Mouse (Mus musculus) thymus, adult 2 months (tissue): ENCODE results near the gene Galnt11. TPM values are rescaled to one million over a fixed set of nuclear protein-coding genes. Genes with fewer than 3 reads are reported as not detected.
"Not testable (repeated sequence)": the region's sequence is repeated elsewhere in the genome, so short reads cannot be mapped to it uniquely, and the experiment has no call there.

ENCODE experiments used
- DNase-seq: peaks from one replicate; pipeline ENCODE4 v3.0.0; 2021
- H3K27ac ChIP-seq: fragments of 200-500 bp; 2 replicates; pipeline ENCODE4 v1.5.1; 2012; ENCODE audit warnings: low read length, control low read depth; ENCODE audit not compliant: control insufficient read depth, insufficient read depth
- H3K27me3 ChIP-seq: fragments of 200-500 bp; 2 replicates; pipeline ENCODE4 v1.6.1; 2012; ENCODE audit warnings: mild to moderate bottlenecking, low read length, moderate library complexity, mixed read lengths; ENCODE audit not compliant: control insufficient read depth, insufficient read depth
- H3K36me3 ChIP-seq: fragments of 200-500 bp; 2 replicates; pipeline ENCODE4 v1.6.1; 2012; ENCODE audit warnings: mild to moderate bottlenecking, low read length, moderate library complexity; ENCODE audit not compliant: control insufficient read depth, insufficient read depth
- H3K4me1 ChIP-seq: fragments of 200-500 bp; replicated peaks from 2 replicates; pipeline ENCODE4 v1.6.1; 2012; ENCODE audit warnings: low read length; ENCODE audit not compliant: control insufficient read depth, insufficient read depth
- H3K4me3 ChIP-seq: fragments of 200-500 bp; 2 replicates; pipeline ENCODE4 v1.5.1; 2012; ENCODE audit warnings: mild to moderate bottlenecking, low read length, control low read depth, moderate library complexity; ENCODE audit not compliant: control insufficient read depth, insufficient read depth
- CTCF ChIP-seq: fragments of 200-500 bp; IDR thresholded peaks from 2 replicates; pipeline ENCODE4 v1.5.1; 2012; ENCODE audit warnings: mild to moderate bottlenecking, control low read depth, low read length, moderate library complexity, borderline replicate concordance; ENCODE audit not compliant: control insufficient read depth, poor library complexity, insufficient read depth; ENCODE audit errors: extremely low read depth
- POLR2A ChIP-seq: fragments of 200-500 bp; IDR thresholded peaks from 2 replicates; pipeline ENCODE4 v1.6.1; 2012; ENCODE audit warnings: mild to moderate bottlenecking, low read length, control low read depth, moderate library complexity; ENCODE audit not compliant: control insufficient read depth, poor library complexity, insufficient read depth; ENCODE audit errors: extremely low read depth
- WGBS: fragments of 180-500 bp; shearing (Covaris S2); methylation state at CpG from one replicate; pipeline ENCODE4 v1.1.7; 2018; 5-methylcytosine and 5-hydroxymethylcytosine counted together
- polyA plus RNA-seq: library from polyadenylated mRNA; depleted of rRNA; stranded (reverse); fragments of >200 nt; gene quantifications from 2 replicates; pipeline ENCODE4 v1.2.3, GENCODE M21; 2012; rRNA removed

Galnt11 gene
- polyA plus RNA-seq, result 14.6 TPM in 2 replicates

GRCm38 (mm10) chr5:25221604-25222003 lies at the start of gene Galnt11:
Gene Galnt11 (plus strand): TSS chr5:25221904.
- 90% methylated on average over 3 of the region's 3 CpGs for WGBS
- Histone ChIP-seq H3K27me3 (no peaks in the 10 kb centered on the region), H3K27ac (no peak within 1 kb of the TSS), H3K36me3 (no peaks in the 10 kb centered on the region), H3K4me1 (no peaks in the 10 kb centered on the region), H3K4me3 (peak within 1 kb of the TSS; percentile 56)
- no peak for DNase-seq
- TF ChIP-seq POLR2A, result no peak
- TF ChIP-seq CTCF, result no peak

- WGBS, result 95% methylated on average over 5 of the region's 5 CpGs
- H3K27ac ChIP-seq, H3K27me3 ChIP-seq, DNase-seq, H3K4me1 ChIP-seq, H3K4me3 ChIP-seq, H3K36me3 ChIP-seq: not testable (repeated sequence)
Measured at GRCm38 (mm10) chr5:25177937-25178336, 43.8 kb upstream of the Galnt11 start.

GRCm38 (mm10) chr5:25178543-25178942 lies 43.2 kb upstream of the Galnt11 start:
- 96% methylated on average over 4 of the region's 4 CpGs for WGBS

GRCm38 (mm10) chr5:25179284-25179683 lies 42.4 kb upstream of the Galnt11 start:
- WGBS, result 97% methylated on average over 4 of the region's 4 CpGs
- no peaks in the 10 kb centered on the region for H3K36me3 ChIP-seq
- no peak for TF ChIP-seq POLR2A
- DNase-seq, result no peak
- H3K4me1 ChIP-seq, result no peaks in the 10 kb centered on the region
- H3K27ac ChIP-seq, result no peak overlapping the region
- H3K27me3 ChIP-seq, result no peaks in the 10 kb centered on the region
- no peak overlapping the region for H3K4me3 ChIP-seq

More at GRCm38 (mm10) chr5:25178543-25178942, 43.2 kb upstream of the Galnt11 start:
- H3K36me3 ChIP-seq, H3K4me1 ChIP-seq, H3K4me3 ChIP-seq, H3K27ac ChIP-seq, DNase-seq, H3K27me3 ChIP-seq: not testable (repeated sequence)

GRCm38 (mm10) chr5:25179936-25180488 lies 41.7 kb upstream of the Galnt11 start:
- no peak for DNase-seq
- Histone ChIP-seq H3K4me3 (no peak overlapping the region), H3K4me1 (no peaks in the 10 kb centered on the region), H3K36me3 (no peaks in the 10 kb centered on the region), H3K27ac (no peak overlapping the region), H3K27me3 (no peaks in the 10 kb centered on the region)
- 96% methylated on average over 3 of the region's 3 CpGs for WGBS
- TF ChIP-seq CTCF (no peak), POLR2A (no peak)

GRCm38 (mm10) chr5:25181004-25181531 lies 40.6 kb upstream of the Galnt11 start, which contains the start of gene Galntl5:
Gene Galntl5 (plus strand): TSS chr5:25181460.
- Histone ChIP-seq H3K27ac (no peak within 1 kb of the TSS), H3K27me3 (no peaks in the 10 kb centered on the region), H3K36me3 (no peaks in the 10 kb centered on the region), H3K4me3 (no peak within 1 kb of the TSS), H3K4me1 (no peaks in the 10 kb centered on the region)
- TF ChIP-seq POLR2A (no peak), CTCF (no peak)
- no peak for DNase-seq
- 93% methylated on average over 1 of the region's 1 CpGs for WGBS

GRCm38 (mm10) chr5:25183595-25183994 lies 38.1 kb upstream of the Galnt11 start:
- no peak for DNase-seq
- 97% methylated on average over 4 of the region's 4 CpGs for WGBS
- Histone ChIP-seq H3K27ac (no peak overlapping the region), H3K4me1 (no peaks in the 10 kb centered on the region), H3K27me3 (no peaks in the 10 kb centered on the region), H3K36me3 (no peaks in the 10 kb centered on the region), H3K4me3 (no peak overlapping the region)
- no peak for TF ChIP-seq CTCF
- no peak for TF ChIP-seq POLR2A
